Mouse (Mus musculus) forebrain, embryonic 13.5 days (tissue): ENCODE results near the gene Tbc1d16. TPM values are rescaled to one million over a fixed set of nuclear protein-coding genes. Genes with fewer than 3 reads are reported as not detected.
A peak's percentile ranks its signal among the peaks of the same experiment; 100 is the strongest.
"Not testable (repeated sequence)": the region's sequence is repeated elsewhere in the genome, so short reads cannot be mapped to it uniquely, and the experiment has no call there.

ENCODE experiments used
- ATAC-seq: fragments of 200-750 bp; cut with Nextera tagmentation; 2 replicates; pipeline ENCODE4 v1.8.0; 2017
- H3K27ac ChIP-seq: fragments of 300-500 bp; sonication (generic); 2 replicates; pipeline ENCODE4 v1.5.1; 2015; ENCODE audit warnings: inconsistent platforms, mild to moderate bottlenecking, moderate library complexity
- H3K27me3 ChIP-seq: fragments of 300-500 bp; sonication (generic); 2 replicates; pipeline ENCODE4 v1.6.1; 2015; ENCODE audit warnings: mild to moderate bottlenecking, inconsistent platforms
- H3K36me3 ChIP-seq: fragments of 300-500 bp; sonication (generic); 2 replicates; pipeline ENCODE4 v1.6.1; 2015; ENCODE audit warnings: mild to moderate bottlenecking, inconsistent platforms; ENCODE audit not compliant: poor library complexity, severe bottlenecking
- H3K4me1 ChIP-seq: fragments of 300-500 bp; sonication (generic); 2 replicates; pipeline ENCODE4 v1.6.1; 2015; ENCODE audit warnings: inconsistent platforms
- H3K4me2 ChIP-seq: fragments of 300-500 bp; sonication (generic); 2 replicates; pipeline ENCODE4 v1.6.1; 2015; ENCODE audit warnings: inconsistent platforms, mild to moderate bottlenecking, moderate library complexity
- H3K4me3 ChIP-seq: fragments of 300-500 bp; sonication (generic); 2 replicates; pipeline ENCODE4 v1.5.1; 2015; ENCODE audit warnings: mild to moderate bottlenecking, inconsistent platforms
- H3K9ac ChIP-seq: fragments of 300-500 bp; sonication (generic); 2 replicates; pipeline ENCODE4 v1.6.1; 2015; ENCODE audit warnings: mild to moderate bottlenecking, inconsistent platforms
- H3K9me3 ChIP-seq: fragments of 300-500 bp; sonication (generic); replicated peaks from 2 replicates; pipeline ENCODE4 v1.6.1; 2016; ENCODE audit warnings: inconsistent platforms
- WGBS: fragments of 180-500 bp; shearing (Covaris S2); methylation state at CpG from one replicate; pipeline ENCODE4 v1.1.7; 2015; 5-methylcytosine and 5-hydroxymethylcytosine counted together
- polyA plus RNA-seq: library from polyadenylated mRNA; unstranded; fragments of >200 nt; fragmentation: Nextera tagmentation; extraction: Ambion mirVana; gene quantifications from 2 replicates; pipeline ENCODE4 v1.2.1, GENCODE M21; 2015

The Tbc1d16 gene
- 45.3 and 46.0 TPM in 2 replicates for polyA plus RNA-seq

GRCm38 (mm10) chr11:119228091-119228781 is at the start of gene Tbc1d16, which contains the start of gene Ccdc40:
Gene Tbc1d16 (minus strand): TSS chr11:119228499.
Gene Ccdc40 (plus strand): TSS chr11:119228572.
- WGBS: under 1% methylated on average over 45 of the region's 66 CpGs

GRCm38 (mm10) chr11:119273186-119273930 is 45.1 kb upstream of the Tbc1d16 start:
- H3K4me2 ChIP-seq: no peak overlapping the region
- H3K27ac ChIP-seq: no peak overlapping the region
- H3K9me3 ChIP-seq: no peaks in the 10 kb centered on the region
- H3K27me3 ChIP-seq: no peaks in the 10 kb centered on the region
- WGBS: 89% methylated on average over 7 of the region's 8 CpGs
- H3K4me3 ChIP-seq: no peak overlapping the region
- peaks cover 42% of the 10 kb centered on the region for H3K36me3 ChIP-seq
- peaks cover 5% of the 10 kb centered on the region for H3K4me1 ChIP-seq
- ATAC-seq: no peak
- H3K9ac ChIP-seq: no peak overlapping the region

More at GRCm38 (mm10) chr11:119228091-119228781, at the start of gene Tbc1d16, which contains the start of gene Ccdc40:
- Histone ChIP-seq H3K4me2 (peak within 1 kb of the TSS; percentile 99), H3K27me3 (no peaks in the 10 kb centered on the region), H3K36me3 (peaks cover 10% of the 10 kb centered on the region; the same call in 1 of the 2 replicates), H3K4me3 (peak within 1 kb of the TSS; percentile 83), H3K4me1 (peaks cover 61% of the 10 kb centered on the region), H3K9me3 (no peaks in the 10 kb centered on the region), H3K9ac (peak within 1 kb of the TSS; percentile 93), H3K27ac (peak within 1 kb of the TSS; percentile 82)
- ATAC-seq: peak; percentile 93

GRCm38 (mm10) chr11:119272492-119272891 is 44.2 kb upstream of the Tbc1d16 start:
- H3K4me2 ChIP-seq, H3K27ac ChIP-seq, H3K9me3 ChIP-seq, ATAC-seq, H3K9ac ChIP-seq, H3K4me3 ChIP-seq, H3K27me3 ChIP-seq: not testable (repeated sequence)
- WGBS: 55% methylated on average over 3 of the region's 3 CpGs
- peaks cover 11% of the 10 kb centered on the region for H3K4me1 ChIP-seq
- H3K36me3 ChIP-seq: peaks cover 42% of the 10 kb centered on the region

GRCm38 (mm10) chr11:119268557-119269195 is 40.4 kb upstream of the Tbc1d16 start:
- peak overlapping the region; percentile 61 for H3K4me3 ChIP-seq
- H3K4me2 ChIP-seq: peak overlapping the region; percentile 87
- ATAC-seq: 0 out of 2 replicates have a peak, but pooled peaks have one; percentile 1
- WGBS: 73% methylated on average over 16 of the region's 16 CpGs
- H3K4me1 ChIP-seq: peaks cover 14% of the 10 kb centered on the region
- peak overlapping the region; percentile 77 for H3K9ac ChIP-seq
- H3K27me3 ChIP-seq: no peaks in the 10 kb centered on the region
- H3K27ac ChIP-seq: no peak overlapping the region
- H3K9me3 ChIP-seq: no peaks in the 10 kb centered on the region
- peaks cover 23% of the 10 kb centered on the region for H3K36me3 ChIP-seq

- H3K27me3 ChIP-seq: no peaks in the 10 kb centered on the region
- no peaks in the 10 kb centered on the region for H3K9me3 ChIP-seq
- peak within 1 kb of the TSS; percentile 61 for H3K4me3 ChIP-seq
- peak within 1 kb of the TSS; percentile 10; the same call in 1 of the 2 replicates for H3K27ac ChIP-seq
- peak within 1 kb of the TSS; percentile 77 for H3K9ac ChIP-seq
- peak; percentile 86 for ATAC-seq
- H3K36me3 ChIP-seq: peaks cover 16% of the 10 kb centered on the region
- peaks cover 14% of the 10 kb centered on the region for H3K4me1 ChIP-seq
- H3K4me2 ChIP-seq: peak within 1 kb of the TSS; percentile 87
- WGBS: 4% methylated on average over 52 of the region's 52 CpGs
Observed at GRCm38 (mm10) chr11:119267768-119268556, 39.7 kb upstream of the Tbc1d16 start, which contains the start of gene Gaa. Gene Gaa (plus strand): TSS chr11:119267887.

GRCm38 (mm10) chr11:119267241-119267674 is 39.0 kb upstream of the Tbc1d16 start:
- Histone ChIP-seq H3K36me3 (peaks cover 18% of the 10 kb centered on the region), H3K9me3 (no peaks in the 10 kb centered on the region), H3K4me3 (peak overlapping the region; percentile 61; the same call in 1 of the 2 replicates), H3K4me1 (peaks cover 14% of the 10 kb centered on the region), H3K27me3 (no peaks in the 10 kb centered on the region), H3K27ac (peak overlapping the region; percentile 10; the same call in 1 of the 2 replicates), H3K9ac (peak overlapping the region; percentile 77; the same call in 1 of the 2 replicates), H3K4me2 (peak overlapping the region; percentile 87)
- peak; percentile 25; the same call in 1 of the 2 replicates for ATAC-seq
- WGBS: 43% methylated on average over 6 of the region's 6 CpGs

- Histone ChIP-seq H3K36me3 (peaks cover 17% of the 10 kb centered on the region), H3K27ac (no peak overlapping the region), H3K27me3 (no peaks in the 10 kb centered on the region), H3K9ac (no peak overlapping the region), H3K4me2 (no peak overlapping the region), H3K4me3 (no peak overlapping the region), H3K4me1 (peaks cover 14% of the 10 kb centered on the region), H3K9me3 (no peaks in the 10 kb centered on the region)
- 79% methylated on average over 7 of the region's 7 CpGs for WGBS
- ATAC-seq: no peak
Observed at GRCm38 (mm10) chr11:119265811-119266210, 37.5 kb upstream of the Tbc1d16 start.

- WGBS: 92% methylated on average over 13 of the region's 13 CpGs
- peaks cover 27% of the 10 kb centered on the region for H3K36me3 ChIP-seq
- no peak for ATAC-seq
Observed at GRCm38 (mm10) chr11:119264413-119264812, 36.1 kb upstream of the Tbc1d16 start.

GRCm38 (mm10) chr11:119259977-119260376 is 31.7 kb upstream of the Tbc1d16 start:
- peaks cover 4% of the 10 kb centered on the region for H3K4me1 ChIP-seq
- peaks cover 27% of the 10 kb centered on the region for H3K36me3 ChIP-seq
- no peaks in the 10 kb centered on the region for H3K9me3 ChIP-seq
- H3K4me3 ChIP-seq: no peak overlapping the region
- WGBS: 90% methylated on average over 8 of the region's 8 CpGs
- no peak overlapping the region for H3K4me2 ChIP-seq
- no peaks in the 10 kb centered on the region for H3K27me3 ChIP-seq
- no peak overlapping the region for H3K9ac ChIP-seq
- H3K27ac ChIP-seq: no peak overlapping the region
- no peak for ATAC-seq

More at GRCm38 (mm10) chr11:119264413-119264812, 36.1 kb upstream of the Tbc1d16 start:
- H3K9me3 ChIP-seq: no peaks in the 10 kb centered on the region
- H3K4me3 ChIP-seq: no peak overlapping the region
- no peak overlapping the region for H3K9ac ChIP-seq
- no peaks in the 10 kb centered on the region for H3K27me3 ChIP-seq
- H3K27ac ChIP-seq: no peak overlapping the region
- no peak overlapping the region for H3K4me2 ChIP-seq
- peaks cover 14% of the 10 kb centered on the region for H3K4me1 ChIP-seq

GRCm38 (mm10) chr11:119258572-119259322 is 30.4 kb upstream of the Tbc1d16 start:
- peak overlapping the region; percentile 35; the same call in 1 of the 2 replicates for H3K9ac ChIP-seq
- ATAC-seq: peak; percentile 50; the same call in 1 of the 2 replicates
- H3K36me3 ChIP-seq: peaks cover 27% of the 10 kb centered on the region
- no peaks in the 10 kb centered on the region for H3K27me3 ChIP-seq
- H3K9me3 ChIP-seq: no peaks in the 10 kb centered on the region
- H3K4me2 ChIP-seq: peak overlapping the region; percentile 49
- H3K4me3 ChIP-seq: peak overlapping the region; percentile 22
- 0 out of 2 replicates have a peak overlapping the region, but pooled peaks have one; percentile 4 for H3K27ac ChIP-seq
- WGBS: 71% methylated on average over 23 of the region's 23 CpGs
- peaks cover 4% of the 10 kb centered on the region for H3K4me1 ChIP-seq
